Mouse (Mus musculus) testis, adult 2 months (tissue): ENCODE results near the gene Gm42421.

Experiments used
- CTCF ChIP-seq: fragments of 200-500 bp; IDR thresholded peaks from 2 replicates; pipeline ENCODE4 v1.5.1; 2012; ENCODE audit warnings: low read depth, mild to moderate bottlenecking, inconsistent platforms, low read length, moderate library complexity; ENCODE audit not compliant: control insufficient read depth, insufficient read depth, insufficient replicate concordance
- POLR2A ChIP-seq: fragments of 200-500 bp; IDR thresholded peaks from 2 replicates; pipeline ENCODE4 v1.6.1; 2012; ENCODE audit warnings: low read depth, mild to moderate bottlenecking, inconsistent platforms, low read length, moderate library complexity; ENCODE audit not compliant: control insufficient read depth

GRCm38 (mm10) chr5:143924781-143925452 lies 3.1 kb upstream of the Gm42421 start:
- TF ChIP-seq POLR2A (no peak), CTCF (no peak)
